Mouse (Mus musculus): ENCODE measurements around the gene Pebp1.

Gene Pebp1

DNA sequence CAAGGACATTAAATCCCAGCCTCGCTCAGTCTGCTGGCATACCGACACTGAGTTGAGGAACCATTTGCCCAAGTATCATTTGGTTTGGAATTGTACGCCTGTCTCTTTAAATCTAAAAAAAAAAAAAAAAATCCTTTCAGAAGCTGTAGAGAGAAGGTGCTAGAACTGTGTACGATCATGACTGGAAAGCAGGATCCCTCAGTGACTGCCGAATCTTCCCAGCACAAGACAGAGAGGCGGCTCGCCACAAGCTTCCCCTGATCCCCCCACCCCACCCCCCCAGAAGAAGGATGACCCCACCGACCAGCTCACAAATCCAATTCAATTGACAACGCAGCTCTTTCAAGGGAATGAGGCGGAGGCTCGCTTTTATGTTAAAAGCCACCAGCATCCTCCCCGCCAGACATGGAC is 47.1 kb downstream of the Pebp1 start:
- no peak for DNase-seq

DNA sequence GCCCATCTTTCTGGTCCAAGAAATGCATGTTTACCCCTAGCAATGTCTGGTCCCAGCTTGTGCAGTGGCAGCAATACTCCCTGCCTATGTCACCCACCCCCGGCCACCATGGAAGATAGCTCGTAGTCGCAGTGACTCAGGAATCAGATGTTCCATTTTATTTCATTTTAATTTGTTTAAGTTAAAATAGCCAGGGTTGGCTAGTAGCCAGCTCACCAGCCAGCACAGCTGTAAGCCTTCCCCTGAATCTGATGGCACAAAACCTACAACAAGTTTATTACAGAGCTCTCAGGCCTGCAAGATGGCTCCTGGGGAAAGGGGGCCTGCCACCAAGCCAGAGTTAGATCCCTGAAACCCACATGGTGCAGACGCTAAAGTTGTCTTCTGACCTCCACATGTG is 48.3 kb downstream of the Pebp1 start:
- DNase-seq: no peak

DNA sequence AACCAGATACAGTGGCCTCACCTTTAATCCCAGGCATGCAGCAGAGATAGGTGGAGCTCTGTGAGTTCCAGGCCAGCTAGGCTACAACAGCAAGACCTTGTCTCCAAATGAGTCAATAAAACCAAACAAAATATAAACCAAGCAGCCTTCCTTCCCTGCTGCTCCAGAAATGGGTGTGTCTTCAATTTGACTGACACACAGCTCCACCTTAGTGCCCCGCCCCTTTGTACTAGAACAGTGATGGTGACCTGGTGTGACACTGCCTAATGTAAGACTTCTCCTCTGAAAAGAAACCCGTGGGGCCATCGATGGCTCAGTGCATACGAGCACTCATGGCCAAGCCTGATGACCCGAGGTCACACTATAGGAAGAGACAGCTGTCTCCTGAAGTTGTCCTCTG is 50.9 kb downstream of the Pebp1 start:
- no peak for DNase-seq

Measured in thymus, postnatal 14 days (tissue).